Comparison of ENCODE assay signal across 21 mouse cellular contexts in the genomic region with DNA sequence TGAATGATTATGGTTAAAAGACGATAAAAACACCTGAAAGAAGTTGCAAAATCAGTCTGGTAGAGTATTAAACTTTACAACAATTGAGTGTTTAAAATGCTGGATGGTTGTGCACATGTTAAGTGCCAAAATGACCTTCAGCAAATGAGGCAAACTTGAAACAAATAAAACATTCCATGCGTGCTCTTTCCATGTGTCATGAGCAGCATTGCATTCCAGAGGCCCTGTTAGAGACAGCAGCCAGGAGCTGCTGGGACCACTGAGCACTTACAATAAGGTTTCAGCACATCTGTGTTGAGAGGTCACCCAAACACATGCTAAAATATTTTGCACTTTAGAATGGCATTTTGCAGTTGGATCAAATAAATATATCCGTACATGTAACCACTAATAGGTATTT.
"Had no signal": no experiment of that assay in that cellular context is flagged by ENCODE, and none has a peak within 500 bp of the region (broad histone marks: within the 10 kb centered on the region; RNA-seq: fewer than 3 reads in every experiment).

No protein-coding gene starts in this region.

- ATAC-seq: liver, embryonic 12.5 days had no signal

- H3K9ac ChIP-seq: kidney, embryonic 15.5 days; limb, embryonic 12.5 days; liver, embryonic 12.5 days; liver, embryonic 15.5 days; lung, embryonic 15.5 days; stomach, embryonic 15.5 days had no signal

- H3K4me2 ChIP-seq: kidney, embryonic 15.5 days; limb, embryonic 12.5 days; liver, embryonic 12.5 days; liver, embryonic 15.5 days; lung, embryonic 15.5 days; midbrain, embryonic 11.5 days; stomach, embryonic 15.5 days had no signal

- DNase-seq: kidney, adult 8-10 months; kidney, postnatal 10 days; layer of hippocampus, postnatal 36 days; liver; lung, adult 18-20 months; lung, postnatal 10 days; lung, postnatal 36 days; midbrain, embryonic 14.5 days; right cerebral cortex, adult 18-20 months; right cerebral cortex, postnatal 14 days; right cerebral cortex, postnatal 4 days; thymus, postnatal 25 days had no signal

- H3K9me3 ChIP-seq: kidney, embryonic 15.5 days; limb, embryonic 12.5 days; liver, embryonic 12.5 days; liver, embryonic 15.5 days; lung, embryonic 15.5 days; stomach, embryonic 15.5 days had no signal

- H3K27ac ChIP-seq: kidney, embryonic 15.5 days; left cerebral cortex, adult 2 months; limb, embryonic 12.5 days; liver, embryonic 12.5 days; liver, embryonic 15.5 days; lung, embryonic 15.5 days; stomach, embryonic 15.5 days had no signal

- H3K36me3 ChIP-seq: kidney, embryonic 15.5 days; limb, embryonic 12.5 days; liver, embryonic 12.5 days; liver, embryonic 15.5 days; lung, embryonic 15.5 days; stomach, embryonic 15.5 days had no signal

- H3K4me1 ChIP-seq: kidney, embryonic 15.5 days; limb, embryonic 12.5 days; liver, embryonic 12.5 days; liver, embryonic 15.5 days; lung, embryonic 15.5 days; megakaryocyte, embryonic 14.5 days; stomach, embryonic 15.5 days had no signal

- H3K4me3 ChIP-seq: kidney, embryonic 15.5 days; left cerebral cortex, adult 2 months; limb, embryonic 12.5 days; liver, embryonic 12.5 days; liver, embryonic 15.5 days; lung, embryonic 15.5 days; megakaryocyte, embryonic 14.5 days; stomach, embryonic 15.5 days had no signal

- H3K27me3 ChIP-seq: kidney, embryonic 15.5 days; limb, embryonic 12.5 days; liver, embryonic 12.5 days; liver, embryonic 15.5 days; lung, embryonic 15.5 days; megakaryocyte, embryonic 14.5 days; stomach, embryonic 15.5 days had no signal
